10 mouse cellular contexts compared by ENCODE assay signal in the genomic region with DNA sequence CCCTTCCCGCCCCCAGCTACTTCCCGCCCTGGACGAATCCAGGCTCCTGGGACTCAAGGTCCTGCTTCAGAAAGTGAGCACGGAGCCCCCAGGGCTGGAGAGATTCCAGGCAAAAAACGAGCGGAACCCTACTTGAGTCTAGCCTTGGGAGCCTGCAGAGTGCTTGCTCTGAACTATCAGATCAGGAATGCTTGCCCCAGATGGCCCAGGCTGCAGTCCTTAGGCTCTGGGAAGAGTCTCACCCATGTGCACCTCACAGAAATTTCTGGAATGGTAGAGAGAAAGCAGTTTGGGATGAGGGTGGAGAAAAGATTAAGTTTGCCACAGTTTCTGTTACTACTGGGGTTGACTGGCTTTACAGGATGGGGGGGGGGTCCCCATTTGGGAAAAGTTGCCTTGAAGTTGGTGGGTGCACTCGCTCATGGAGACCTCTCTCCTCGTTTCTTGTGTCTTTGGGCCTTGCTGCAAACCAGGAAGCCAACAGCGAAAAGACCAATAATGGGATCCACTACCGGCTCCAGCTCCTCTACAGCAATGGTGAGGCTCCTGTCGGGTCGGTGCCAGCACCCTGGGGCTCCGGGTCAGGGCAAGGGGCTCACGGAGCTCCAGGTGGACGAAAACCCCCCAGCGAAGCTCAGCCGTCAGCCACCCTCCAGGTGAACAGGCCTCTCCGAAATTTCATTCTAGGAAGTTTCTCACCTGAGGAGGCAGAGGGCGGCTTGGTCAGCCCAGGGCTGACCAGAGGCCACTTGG. TPM values are rescaled to one million over a fixed set of nuclear protein-coding genes. Genes with fewer than 3 reads are reported as not detected.
DNase-seq lines count a peak whose midpoint lies in the region; ATAC-seq and TF ChIP-seq lines count a peak whose summit lies in the region.
"Had no signal": no experiment of that assay in that cellular context is flagged by ENCODE, and none has a peak within 500 bp of the region (broad histone marks: within the 10 kb centered on the region; RNA-seq: fewer than 3 reads in every experiment).

No protein-coding gene starts in this region.

- H3K79me2 ChIP-seq in heart, adult 2 months (replicated peaks; ENCODE audit: control insufficient read depth, insufficient read depth, low read length): no peaks in the 10 kb centered on the region

- no peaks in the 10 kb centered on the region for H3K9me3 ChIP-seq in heart, embryonic 16.5 days (replicated peaks; ENCODE audit: control insufficient read depth, low read length)
- no peaks in the 10 kb centered on the region for H3K9me3 ChIP-seq in midbrain, embryonic 13.5 days
- H3K9me3 ChIP-seq: G1E; liver, embryonic 15.5 days had no signal

- TF ChIP-seq EP300 in heart, adult 2 months (IDR thresholded peaks at IDR 0.05; ENCODE audit: insufficient read depth, low read depth, low read length): no peak

- intact Hi-C loops in heart, adult 2 months (cut with DNase I): loop anchor here (5.0 kb wide), 1 partner anchor 41 kb away; no protein-coding TSS in a partner anchor
- intact Hi-C loops in heart, postnatal 25 days (cut with DNase I): loop anchor here (1.0 kb wide), 1 partner anchor 118 kb away; no protein-coding TSS in a partner anchor

- H3K27me3 ChIP-seq in heart, adult 2 months (ENCODE audit: control insufficient read depth, insufficient read depth, low read length): 0 out of 2 replicates have a peak, but pooled peaks cover 1% of the 10 kb centered on the region
- peaks cover 32% of the 10 kb centered on the region for H3K27me3 ChIP-seq in heart, embryonic 16.5 days (ENCODE audit: control insufficient read depth, insufficient read depth, low read length)
- peaks cover 46% of the 10 kb centered on the region for H3K27me3 ChIP-seq in midbrain, embryonic 13.5 days

- 51% methylated on average over 19 of the region's 19 CpGs for WGBS in heart, adult 2 months
- WGBS in heart, embryonic 16.5 days: 47% methylated on average over 19 of the region's 19 CpGs
- 27% methylated on average over 16 of the region's 19 CpGs for WGBS in midbrain, embryonic 13.5 days

- peak overlapping the region; percentile 98 for H3K27ac ChIP-seq in heart, adult 2 months
- peak overlapping the region; percentile 10; the same call in 1 of the 2 replicates for H3K27ac ChIP-seq in heart, embryonic 16.5 days (ENCODE audit: low read length)
- H3K27ac ChIP-seq in midbrain, embryonic 13.5 days: peak overlapping the region; percentile 77
- H3K27ac ChIP-seq: liver, embryonic 15.5 days had no signal

- DNase-seq in heart, adult 2 months: peak; percentile 18 to 43
- DNase-seq in heart, postnatal 25 days (ENCODE audit: low spot score): no peak
- DNase-seq in embryo, embryonic 10.5 days (ENCODE audit: low spot score): peak; percentile 49
- no peak for DNase-seq in adrenal gland, postnatal 4 days (ENCODE audit: low spot score in 2 of 2)
- DNase-seq in layer of hippocampus, postnatal 14 days (ENCODE audit: low spot score in 2 of 2): no peak

- TF ChIP-seq CTCF in heart, adult 2 months (IDR thresholded peaks at IDR 0.05): no peak

- H3K9ac ChIP-seq in heart, adult 2 months (ENCODE audit: low read depth, low read length): peak overlapping the region; percentile 66
- peak overlapping the region; percentile 53 for H3K9ac ChIP-seq in heart, embryonic 16.5 days (ENCODE audit: low read length)
- peak overlapping the region; percentile 93 for H3K9ac ChIP-seq in midbrain, embryonic 13.5 days (replicated peaks)
- H3K9ac ChIP-seq: liver, embryonic 15.5 days had no signal

- no peaks in the 10 kb centered on the region for H3K4me1 ChIP-seq in heart, adult 2 months (ENCODE audit: control insufficient read depth, insufficient read depth, low read length)
- peaks cover 12% of the 10 kb centered on the region for H3K4me1 ChIP-seq in heart, embryonic 16.5 days (ENCODE audit: control insufficient read depth, insufficient read depth, low read length)
- peaks cover 45% of the 10 kb centered on the region for H3K4me1 ChIP-seq in midbrain, embryonic 13.5 days (replicated peaks)

- no peak for ATAC-seq in heart, embryonic 16.5 days (replicated peaks; ENCODE audit: extremely low read depth, insufficient read depth, low FRiP score)
- no peak for ATAC-seq in midbrain, embryonic 13.5 days
- ATAC-seq in erythroblast, adult 5-6 weeks (replicated peaks; ENCODE audit: low FRiP score, poor library complexity, severe bottlenecking): no peak

- no peak overlapping the region for H3K4me3 ChIP-seq in heart, adult 2 months
- peak overlapping the region; percentile 49 for H3K4me3 ChIP-seq in heart, embryonic 16.5 days (ENCODE audit: low read length)
- H3K4me3 ChIP-seq in midbrain, embryonic 13.5 days (replicated peaks): peak overlapping the region; percentile 71

- H3K4me2 ChIP-seq in heart, embryonic 16.5 days (ENCODE audit: low read depth, low read length): peak overlapping the region; percentile 67
- H3K4me2 ChIP-seq in midbrain, embryonic 13.5 days (replicated peaks): peak overlapping the region; percentile 79

- H3K36me3 ChIP-seq in heart, adult 2 months (ENCODE audit: control insufficient read depth, insufficient read depth, low read length): peaks cover 19% of the 10 kb centered on the region
- no peaks in the 10 kb centered on the region for H3K36me3 ChIP-seq in heart, embryonic 16.5 days (ENCODE audit: control insufficient read depth, insufficient read depth)
- H3K36me3 ChIP-seq in midbrain, embryonic 13.5 days: no peaks in the 10 kb centered on the region
- H3K36me3 ChIP-seq: G1E; liver, embryonic 15.5 days had no signal

- no peak for TF ChIP-seq POLR2A in heart, adult 2 months (IDR thresholded peaks at IDR 0.05; ENCODE audit: insufficient read depth, low read depth, low read length)

RNA-seq across cellular contexts. Expression of a gene that starts 3.8 kb away (rescaled TPM):
- total RNA-seq in heart, adult 2 months (2021): 10 to 100 TPM; 11.4 to 12.2 TPM
- 13.6 and 16.8 TPM in 2 replicates for polyA plus RNA-seq in heart, adult 2 months (2012; rRNA removed)
- total RNA-seq in heart, postnatal 25 days (2021): 10 to 100 TPM in 1 of 2 experiments, 1 to 10 TPM in 1; 10.0 to 13.8 TPM
- 13.6 and 16.2 TPM in 2 replicates for polyA plus RNA-seq in heart, embryonic 16.5 days (2015; fragmentation: Nextera tagmentation; extraction: Ambion mirVana)
- polyA plus RNA-seq in midbrain, embryonic 13.5 days (2015; fragmentation: Nextera tagmentation; extraction: Ambion mirVana): 93.8 and 94.0 TPM in 2 replicates
- total RNA-seq in adrenal gland, postnatal 4 days (2021): 10 to 100 TPM; 32.5 to 36.8 TPM
- total RNA-seq in erythroblast, adult 5-6 weeks (2015; ENCODE audit: low replicate concordance): not detected in 2 replicates
- 0.68 TPM in 1 of 2 replicates, not detected in the other for total RNA-seq in erythroblast, adult 5-6 weeks (2017; ENCODE audit: low replicate concordance)
- 1 to 10 TPM; 4.8 to 6.1 TPM for total RNA-seq in layer of hippocampus, postnatal 14 days (2021)
- polyA plus RNA-seq: G1E had no signal

Comparison
In these comparisons a context has a peak if more than half of its experiments do, and no peak if none do; other contexts are left out.
1. DNase-seq: peak in heart, adult 2 months (2 of 2) and embryo, embryonic 10.5 days (single experiment); none in heart, postnatal 25 days (single experiment), adrenal gland, postnatal 4 days (0 of 2) and layer of hippocampus, postnatal 14 days (0 of 2).
2. H3K27ac ChIP-seq: peak in every context shown above with its lines; median percentile 98 in heart, adult 2 months; 77 in midbrain, embryonic 13.5 days; 10 in heart, embryonic 16.5 days.
3. Peak in every context shown above with its lines, with median percentiles within 50 percentile points of each other: H3K9ac ChIP-seq.